Mouse (Mus musculus) CD4-positive helper T cell, adult 2 months (primary cell): ENCODE results near the gene Ampd2.
A peak's percentile ranks its signal among the peaks of the same experiment; 100 is the strongest.

Experiments used
- DNase-seq: peaks from one replicate; pipeline ENCODE4 v3.0.0-alpha.2; 2012; ENCODE audit warnings: low read depth, missing footprints, low spot score

Ampd2 gene

GRCm38 (mm10) chr3:108086470-108086979, at the start of gene Ampd2:
Ampd2 (minus strand) TSS chr3:108086651.
- peak; percentile 52 for DNase-seq

GRCm38 (mm10) chr3:108134701-108135100, 48.2 kb upstream of the Ampd2 start:
- DNase-seq, result no peak

- no peak for DNase-seq
Measured at GRCm38 (mm10) chr3:108132484-108132883, 46.0 kb upstream of the Ampd2 start.

- no peak for DNase-seq
Measured at GRCm38 (mm10) chr3:108131821-108132220, 45.4 kb upstream of the Ampd2 start.

DNA sequence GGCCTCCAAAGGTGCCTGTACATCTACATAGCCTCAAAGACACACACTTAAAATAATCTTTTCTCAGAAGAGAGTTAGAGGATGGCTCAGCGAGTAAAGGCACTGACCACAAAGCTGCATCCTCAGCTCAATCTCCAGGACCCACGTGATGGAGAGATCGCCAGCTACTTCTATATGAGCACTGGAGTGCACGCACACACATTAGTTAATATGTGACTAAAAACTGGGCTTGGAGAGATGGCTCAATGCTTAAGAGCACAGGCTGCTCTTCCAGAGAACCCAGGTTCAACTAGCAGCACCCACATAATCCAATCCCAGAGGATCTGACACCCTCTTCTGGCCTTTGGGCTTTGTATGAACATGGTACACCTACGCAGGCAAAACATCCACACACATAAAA, 44.8 kb upstream of the Ampd2 start:
- DNase-seq, result no peak

DNA sequence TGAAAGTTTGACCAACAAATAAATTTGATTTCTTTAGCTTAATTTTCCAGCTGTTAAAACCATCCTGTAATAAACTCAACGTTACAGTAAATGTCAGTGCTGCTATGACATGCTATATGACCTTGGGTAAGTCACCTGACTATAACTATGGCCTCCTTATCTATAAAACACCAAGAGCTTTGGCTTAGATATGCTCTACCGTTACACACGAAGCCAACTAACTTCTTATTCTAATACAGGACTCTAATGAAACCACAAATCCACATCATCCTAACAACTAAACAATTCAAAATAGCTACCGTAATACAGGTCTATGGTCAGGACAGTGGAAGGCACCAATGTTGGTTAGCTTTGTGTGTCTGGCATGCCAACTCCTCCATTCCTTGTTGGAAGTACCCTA, 43.4 kb upstream of the Ampd2 start:
- DNase-seq, result no peak

DNA sequence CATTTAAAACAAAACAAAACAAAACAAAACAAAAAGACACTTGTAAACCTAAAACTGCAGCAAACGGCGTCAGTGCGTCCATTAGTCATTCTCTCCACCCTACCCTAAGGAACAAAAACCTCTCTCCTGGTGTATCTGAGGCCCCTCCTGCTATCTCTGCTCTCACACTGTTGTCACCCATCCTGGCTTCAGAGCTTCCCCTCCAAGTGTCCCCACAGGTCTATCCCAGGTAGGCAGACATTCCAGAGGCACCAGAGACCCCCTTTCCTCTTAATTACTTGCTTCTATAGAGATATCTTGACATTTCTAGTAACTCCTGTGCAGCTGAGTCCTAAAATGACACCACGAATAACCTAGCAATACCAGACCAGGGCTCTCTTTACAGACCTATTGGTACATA, 42.9 kb upstream of the Ampd2 start:
- DNase-seq, result no peak

- no peak for DNase-seq
Measured at GRCm38 (mm10) chr3:108128520-108128919, 42.1 kb upstream of the Ampd2 start.

DNA sequence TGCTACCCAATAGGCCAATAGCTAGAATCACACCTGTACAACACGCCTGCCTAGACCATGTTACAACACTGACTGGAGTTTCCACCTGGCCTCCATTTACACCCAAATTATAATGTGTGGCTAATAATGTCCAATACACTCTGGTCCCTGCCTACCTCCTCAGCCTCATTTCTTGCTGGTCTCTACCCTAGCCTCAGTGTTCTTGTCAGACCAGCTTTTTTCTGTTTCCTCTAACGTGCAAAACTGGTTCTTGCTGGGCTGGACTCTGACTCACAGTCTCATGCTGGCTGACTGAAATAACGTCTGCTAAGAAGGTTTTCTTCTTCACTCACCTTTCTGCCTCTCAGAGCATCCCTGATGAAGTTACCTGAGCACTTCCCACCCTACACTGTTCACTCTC, 39.9 kb upstream of the Ampd2 start:
- DNase-seq, result no peak

DNA sequence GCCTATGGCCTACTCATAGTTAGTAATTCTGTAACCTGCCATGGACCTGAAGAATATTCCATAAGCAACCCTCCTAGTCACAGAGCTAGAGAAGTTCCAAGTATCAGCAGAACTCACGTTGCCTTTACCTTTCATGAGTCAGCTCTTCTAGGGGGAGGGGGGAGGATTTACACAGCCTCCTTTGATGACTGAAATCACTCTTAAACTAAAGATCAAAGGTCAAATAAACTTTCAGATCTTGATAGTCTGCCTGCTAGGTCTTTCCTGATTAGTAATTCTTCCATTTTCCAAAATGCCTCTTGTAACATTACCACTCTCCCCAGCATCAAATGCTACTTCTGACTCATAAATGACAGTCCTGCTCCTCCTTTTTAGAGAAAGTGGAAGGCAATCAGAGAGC, 37.7 kb upstream of the Ampd2 start:
- DNase-seq, result peak; percentile 65

GRCm38 (mm10) chr3:108123242-108123641, 36.8 kb upstream of the Ampd2 start:
- DNase-seq, result no peak

DNA sequence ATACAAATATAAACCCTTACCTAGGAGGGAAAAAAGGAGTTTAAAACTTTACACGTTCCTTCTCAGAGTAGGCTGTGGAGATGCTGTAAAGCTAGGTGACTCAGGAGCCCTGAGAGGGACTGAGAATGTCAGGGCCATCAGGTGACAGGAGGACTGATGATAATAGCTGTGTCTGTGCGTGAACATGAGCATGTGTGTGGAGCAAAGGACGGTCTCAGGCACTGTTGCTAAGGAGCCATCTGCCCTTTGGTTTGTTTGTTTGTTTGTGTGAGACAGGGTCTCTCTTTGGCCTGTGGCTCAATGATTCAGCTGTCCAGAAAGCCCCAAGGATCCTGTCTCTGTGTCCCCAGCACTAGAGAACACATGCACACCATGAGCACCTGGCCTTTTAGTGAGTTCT, 34.6 kb upstream of the Ampd2 start:
- DNase-seq, result no peak

- DNase-seq, result no peak
Measured at GRCm38 (mm10) chr3:108117465-108117864, 31.0 kb upstream of the Ampd2 start.

DNA sequence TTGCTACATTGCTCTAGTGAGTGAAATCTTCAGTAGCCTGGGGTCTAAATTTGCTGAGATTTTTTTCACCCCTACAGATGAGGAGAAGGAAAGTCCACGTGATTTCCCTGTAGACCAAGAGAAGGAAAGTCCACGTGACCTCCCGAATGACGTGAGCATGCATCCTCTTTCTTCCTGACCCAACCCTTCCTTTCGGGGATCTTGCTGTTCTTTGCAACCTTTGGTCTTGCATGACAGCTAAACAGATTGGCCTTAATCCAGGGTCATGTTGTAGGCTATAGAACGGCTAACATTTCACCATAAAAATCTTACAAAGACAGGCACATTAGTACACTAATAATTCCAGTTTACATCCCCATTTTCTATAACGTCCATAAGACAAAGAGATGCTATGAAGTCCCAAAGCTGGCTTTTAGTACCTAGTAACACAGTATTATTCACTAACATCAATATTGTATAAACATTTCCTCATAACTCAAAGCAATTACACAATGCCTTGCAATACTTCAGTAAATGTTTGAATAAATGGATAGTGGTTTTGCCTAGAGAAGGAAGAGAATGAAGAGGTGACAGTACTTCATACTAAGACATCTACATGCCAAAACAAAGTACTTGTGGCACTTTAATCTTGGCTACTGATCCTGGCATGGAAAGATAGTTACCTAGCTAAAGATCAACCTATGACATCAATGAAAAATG, 27.3 kb upstream of the Ampd2 start:
- DNase-seq, result no peak

- DNase-seq, result peak; percentile 7
Measured at GRCm38 (mm10) chr3:108112666-108113065, 26.2 kb upstream of the Ampd2 start.

DNA sequence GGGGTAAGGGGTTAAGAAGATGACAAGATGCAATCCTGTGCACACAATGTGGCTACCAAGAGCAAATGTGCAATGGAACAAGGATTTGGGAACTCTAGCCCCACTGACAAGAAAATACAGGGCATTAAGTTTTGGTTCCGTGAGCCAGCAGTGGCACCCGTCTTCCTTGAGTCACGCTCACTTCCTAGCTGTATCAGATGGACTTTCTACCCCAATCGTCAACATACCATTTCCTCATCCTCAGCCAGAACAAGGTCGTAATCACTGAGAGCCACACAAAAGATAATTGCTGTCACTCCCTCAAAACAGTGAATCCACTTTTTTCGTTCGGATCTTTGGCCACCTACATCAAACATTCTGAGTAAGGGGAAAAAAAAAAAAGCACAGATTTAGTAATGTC, 25.8 kb upstream of the Ampd2 start:
- no peak for DNase-seq

GRCm38 (mm10) chr3:108111320-108111719, 24.9 kb upstream of the Ampd2 start:
- no peak for DNase-seq

- no peak for DNase-seq
Measured at GRCm38 (mm10) chr3:108105281-108105680, 18.8 kb upstream of the Ampd2 start.

DNA sequence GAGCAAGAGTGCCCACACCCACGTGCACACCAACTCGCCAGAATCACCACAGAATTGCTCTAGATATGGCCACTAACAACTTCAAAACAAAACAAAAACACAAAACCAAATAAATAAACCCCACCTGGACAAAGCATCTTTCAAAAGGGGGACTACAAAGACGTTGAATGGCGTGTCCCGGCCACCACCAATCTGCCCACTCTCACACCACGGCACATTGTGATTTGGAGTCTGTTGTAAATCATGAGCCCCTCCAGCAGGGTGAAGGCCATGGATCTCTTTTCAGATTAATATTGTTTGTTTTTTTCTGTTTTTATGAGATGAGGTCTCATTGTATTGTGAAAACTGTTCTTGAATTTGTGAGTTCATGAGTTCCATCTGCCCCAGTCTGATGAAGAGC, 15.6 kb upstream of the Ampd2 start:
- DNase-seq, result no peak

DNA sequence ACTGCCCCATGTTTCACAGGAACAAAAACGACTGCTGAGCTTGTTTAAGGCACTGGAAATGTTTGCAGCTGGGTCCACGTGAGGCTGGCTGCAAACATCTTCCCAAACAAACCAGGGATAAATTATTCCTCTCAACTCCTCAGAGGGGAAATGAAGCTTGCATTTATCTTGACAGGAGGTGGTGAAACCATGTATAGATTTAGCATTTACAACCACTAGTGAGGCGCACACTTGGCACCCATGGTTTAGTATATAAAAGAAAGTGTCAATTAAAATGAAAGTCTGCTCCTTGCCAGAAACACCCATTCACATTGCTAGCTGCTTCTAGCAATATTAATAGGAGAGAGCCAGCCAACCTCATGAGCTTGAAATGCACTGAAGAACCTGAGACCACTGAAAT, 15.1 kb upstream of the Ampd2 start:
- no peak for DNase-seq

- DNase-seq, result no peak
Measured at GRCm38 (mm10) chr3:108098316-108098715, 11.9 kb upstream of the Ampd2 start.

DNA sequence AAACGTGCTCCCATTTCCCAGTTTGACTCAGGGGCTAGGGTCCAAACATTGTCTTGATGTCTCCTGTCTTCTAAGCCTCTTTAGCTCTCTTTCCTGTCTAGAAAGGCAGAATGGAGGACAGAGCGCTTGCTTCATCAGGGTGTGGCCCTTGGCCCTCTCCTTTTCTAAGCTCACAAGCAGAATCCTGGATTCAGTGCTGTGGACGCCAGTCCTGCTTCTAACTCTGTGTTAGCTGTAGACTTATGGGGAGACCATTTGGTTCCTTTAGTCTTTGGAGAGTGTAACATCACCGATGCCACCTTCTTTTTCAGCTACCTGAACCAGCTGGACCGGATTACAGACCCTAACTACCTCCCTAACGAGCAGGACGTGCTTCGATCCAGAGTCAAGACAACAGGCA, 11.2 kb upstream of the Ampd2 start:
- no peak for DNase-seq

- no peak for DNase-seq
Measured at GRCm38 (mm10) chr3:108096726-108097125, 10.3 kb upstream of the Ampd2 start.

GRCm38 (mm10) chr3:108096226-108096625, 9.8 kb upstream of the Ampd2 start:
- no peak for DNase-seq
